Mouse (Mus musculus): ENCODE measurements at regions not wholly inside any gene's neighbourhood (a gene's known extent, or its start where the extent isn't known, plus 50 kb on each side); places are given as distances from the start of the nearest gene placed in this dataset.

GRCm38 (mm10) chr15:72208076-72208475, 1626.3 kb upstream of the Gm6569 start:
- Histone ChIP-seq H3K4me2 (ENCODE audit: low read length) (no peak overlapping the region), H3K27ac (no peak overlapping the region), H3K9ac (ENCODE audit: low read depth, low read length) (no peak overlapping the region), H3K36me3 (ENCODE audit: insufficient read depth, low read length) (no peaks in the 10 kb centered on the region), H3K4me1 (replicated peaks; ENCODE audit: insufficient read depth, low read length) (no peaks in the 10 kb centered on the region), H3K27me3 (ENCODE audit: insufficient read depth, low read length) (no peaks in the 10 kb centered on the region), H3K9me3 (replicated peaks; ENCODE audit: low read length) (no peaks in the 10 kb centered on the region), H3K4me3 (replicated peaks; ENCODE audit: low read depth, low read length) (no peak overlapping the region)
- no peak for TF ChIP-seq CTCF (IDR thresholded peaks at IDR 0.05; ENCODE audit: low read depth)
- 60% methylated on average over 4 of the region's 4 CpGs for WGBS
- DNase-seq (ENCODE audit: low spot score) (no peak), ATAC-seq (replicated peaks; ENCODE audit: low FRiP score, low read depth) (no peak)

GRCm38 (mm10) chr15:72208973-72209372, 1625.4 kb upstream of the Gm6569 start:
- no peak overlapping the region for H3K27ac ChIP-seq
- H3K4me1 ChIP-seq (replicated peaks; ENCODE audit: insufficient read depth, low read length), result no peaks in the 10 kb centered on the region
- WGBS, result 92% methylated on average over 7 of the region's 7 CpGs
- no peaks in the 10 kb centered on the region for H3K36me3 ChIP-seq (ENCODE audit: insufficient read depth, low read length)
- DNase-seq (ENCODE audit: low spot score) (no peak), ATAC-seq (replicated peaks; ENCODE audit: low FRiP score, low read depth) (no peak)
- H3K9ac ChIP-seq (ENCODE audit: low read depth, low read length), result no peak overlapping the region
- H3K9me3 ChIP-seq (replicated peaks; ENCODE audit: low read length), result no peaks in the 10 kb centered on the region
- H3K4me3 ChIP-seq (replicated peaks; ENCODE audit: low read depth, low read length), result no peak overlapping the region
- no peak for TF ChIP-seq CTCF (IDR thresholded peaks at IDR 0.05; ENCODE audit: low read depth)
- no peak overlapping the region for H3K4me2 ChIP-seq (ENCODE audit: low read length)
- H3K27me3 ChIP-seq (ENCODE audit: insufficient read depth, low read length), result no peaks in the 10 kb centered on the region

GRCm38 (mm10) chr15:72217731-72218130, 1616.6 kb upstream of the Gm6569 start:
- Histone ChIP-seq H3K4me1 (replicated peaks; ENCODE audit: insufficient read depth, low read length) (no peaks in the 10 kb centered on the region), H3K27me3 (ENCODE audit: insufficient read depth, low read length) (no peaks in the 10 kb centered on the region), H3K27ac (no peak overlapping the region), H3K9ac (ENCODE audit: low read depth, low read length) (no peak overlapping the region), H3K4me2 (ENCODE audit: low read length) (no peak overlapping the region), H3K36me3 (ENCODE audit: insufficient read depth, low read length) (no peaks in the 10 kb centered on the region), H3K4me3 (replicated peaks; ENCODE audit: low read depth, low read length) (no peak overlapping the region), H3K9me3 (replicated peaks; ENCODE audit: low read length) (no peaks in the 10 kb centered on the region)
- no peak for TF ChIP-seq CTCF (IDR thresholded peaks at IDR 0.05; ENCODE audit: low read depth)
- no peak for ATAC-seq (replicated peaks; ENCODE audit: low FRiP score, low read depth)
- DNase-seq (ENCODE audit: low spot score), result no peak
- WGBS, result 76% methylated on average over 5 of the region's 5 CpGs

- no peak for ATAC-seq (replicated peaks; ENCODE audit: low FRiP score, low read depth)
- Histone ChIP-seq H3K4me2 (ENCODE audit: low read length) (no peak overlapping the region), H3K27ac (no peak overlapping the region), H3K4me3 (replicated peaks; ENCODE audit: low read depth, low read length) (no peak overlapping the region), H3K27me3 (ENCODE audit: insufficient read depth, low read length) (no peaks in the 10 kb centered on the region), H3K4me1 (replicated peaks; ENCODE audit: insufficient read depth, low read length) (no peaks in the 10 kb centered on the region), H3K9ac (ENCODE audit: low read depth, low read length) (no peak overlapping the region), H3K36me3 (ENCODE audit: insufficient read depth, low read length) (no peaks in the 10 kb centered on the region), H3K9me3 (replicated peaks; ENCODE audit: low read length) (no peaks in the 10 kb centered on the region)
- TF ChIP-seq CTCF (IDR thresholded peaks at IDR 0.05; ENCODE audit: low read depth), result no peak
- DNase-seq (ENCODE audit: low spot score), result no peak
- 76% methylated on average over 7 of the region's 7 CpGs for whole genome bisulfite sequencing
These were observed 1614.4 kb upstream of the Gm6569 start for GRCm38 (mm10) chr15:72219985-72220384.

GRCm38 (mm10) chr15:72220786-72221185, 1613.6 kb upstream of the Gm6569 start:
- no peak for DNase-seq (ENCODE audit: low spot score)
- Histone ChIP-seq H3K27ac (no peak overlapping the region), H3K36me3 (ENCODE audit: insufficient read depth, low read length) (no peaks in the 10 kb centered on the region), H3K9me3 (replicated peaks; ENCODE audit: low read length) (no peaks in the 10 kb centered on the region), H3K4me1 (replicated peaks; ENCODE audit: insufficient read depth, low read length) (no peaks in the 10 kb centered on the region), H3K27me3 (ENCODE audit: insufficient read depth, low read length) (no peaks in the 10 kb centered on the region), H3K9ac (ENCODE audit: low read depth, low read length) (no peak overlapping the region), H3K4me3 (replicated peaks; ENCODE audit: low read depth, low read length) (no peak overlapping the region), H3K4me2 (ENCODE audit: low read length) (no peak overlapping the region)
- no peak for ATAC-seq (replicated peaks; ENCODE audit: low FRiP score, low read depth)
- TF ChIP-seq CTCF (IDR thresholded peaks at IDR 0.05; ENCODE audit: low read depth), result no peak
- WGBS, result 74% methylated on average over 6 of the region's 6 CpGs

- no peak overlapping the region for H3K4me3 ChIP-seq (replicated peaks; ENCODE audit: low read depth, low read length)
- H3K27me3 ChIP-seq (ENCODE audit: insufficient read depth, low read length), result no peaks in the 10 kb centered on the region
- TF ChIP-seq CTCF (IDR thresholded peaks at IDR 0.05; ENCODE audit: low read depth), result no peak
- H3K4me1 ChIP-seq (replicated peaks; ENCODE audit: insufficient read depth, low read length), result no peaks in the 10 kb centered on the region
- no peaks in the 10 kb centered on the region for H3K9me3 ChIP-seq (replicated peaks; ENCODE audit: low read length)
- ATAC-seq (replicated peaks; ENCODE audit: low FRiP score, low read depth), result no peak
- no peak overlapping the region for H3K9ac ChIP-seq (ENCODE audit: low read depth, low read length)
- no peaks in the 10 kb centered on the region for H3K36me3 ChIP-seq (ENCODE audit: insufficient read depth, low read length)
- DNase-seq (ENCODE audit: low spot score), result no peak
- H3K27ac ChIP-seq, result no peak overlapping the region
- WGBS, result 16% methylated on average over 2 of the region's 2 CpGs
- no peak overlapping the region for H3K4me2 ChIP-seq (ENCODE audit: low read length)
These were observed 1602.0 kb upstream of the Gm6569 start for GRCm38 (mm10) chr15:72232355-72232754.

GRCm38 (mm10) chr15:72264619-72265018, 1569.7 kb upstream of the Gm6569 start:
- Histone ChIP-seq H3K4me1 (replicated peaks; ENCODE audit: insufficient read depth, low read length) (no peaks in the 10 kb centered on the region), H3K36me3 (ENCODE audit: insufficient read depth, low read length) (no peaks in the 10 kb centered on the region), H3K4me2 (ENCODE audit: low read length) (no peak overlapping the region), H3K9me3 (replicated peaks; ENCODE audit: low read length) (no peaks in the 10 kb centered on the region), H3K9ac (ENCODE audit: low read depth, low read length) (no peak overlapping the region), H3K27me3 (ENCODE audit: insufficient read depth, low read length) (no peaks in the 10 kb centered on the region), H3K27ac (no peak overlapping the region), H3K4me3 (replicated peaks; ENCODE audit: low read depth, low read length) (no peak overlapping the region)
- no peak for TF ChIP-seq CTCF (IDR thresholded peaks at IDR 0.05; ENCODE audit: low read depth)
- no peak for ATAC-seq (replicated peaks; ENCODE audit: low FRiP score, low read depth)
- WGBS, result 85% methylated on average over 3 of the region's 3 CpGs
- DNase-seq (ENCODE audit: low spot score), result no peak

Data from kidney, postnatal 0 days (tissue).